Mouse (Mus musculus) hindbrain, embryonic 11.5 days (tissue): ENCODE data around the gene Fkbp2. TPM values are rescaled to one million over a fixed set of nuclear protein-coding genes. Genes with fewer than 3 reads are reported as not detected.

ENCODE experiments used
- ATAC-seq: fragments of 200-750 bp; cut with Nextera tagmentation; 2 replicates; pipeline ENCODE4 v1.8.0; 2017; ENCODE audit warnings: mild to moderate bottlenecking, moderate TSS enrichment, moderate library complexity; ENCODE audit not compliant: low FRiP score
- DNase-seq: peaks from one replicate; pipeline ENCODE4 v3.0.0-alpha.2; 2015; ENCODE audit warnings: low spot score
- H3K27ac ChIP-seq: fragments of 300-500 bp; sonication (generic); 2 replicates; pipeline ENCODE4 v1.5.1; 2014; ENCODE audit warnings: mild to moderate bottlenecking, low read depth, low read length
- H3K27me3 ChIP-seq: fragments of 300-500 bp; sonication (generic); 2 replicates; pipeline ENCODE4 v1.6.1; 2014; ENCODE audit warnings: mild to moderate bottlenecking, low read length, moderate library complexity, mixed read lengths; ENCODE audit not compliant: control insufficient read depth, insufficient read depth
- H3K36me3 ChIP-seq: fragments of 300-500 bp; sonication (generic); 2 replicates; pipeline ENCODE4 v1.6.1; 2014; ENCODE audit warnings: mild to moderate bottlenecking, low read length, moderate library complexity, mixed read lengths; ENCODE audit not compliant: control insufficient read depth, insufficient read depth
- H3K4me1 ChIP-seq: fragments of 300-500 bp; sonication (generic); replicated peaks from 2 replicates; pipeline ENCODE4 v1.6.1; 2014; ENCODE audit warnings: low read length, mixed read lengths; ENCODE audit not compliant: control insufficient read depth, insufficient read depth
- H3K4me2 ChIP-seq: fragments of 300-500 bp; sonication (generic); replicated peaks from 2 replicates; pipeline ENCODE4 v1.6.1; 2014; ENCODE audit warnings: mild to moderate bottlenecking, low read depth, low read length
- H3K4me3 ChIP-seq: fragments of 300-500 bp; sonication (generic); 2 replicates; pipeline ENCODE4 v1.5.1; 2014; ENCODE audit warnings: low read depth, low read length
- H3K9ac ChIP-seq: fragments of 300-500 bp; sonication (generic); 2 replicates; pipeline ENCODE4 v1.6.1; 2014; ENCODE audit warnings: low read depth, low read length
- H3K9me3 ChIP-seq: fragments of 300-500 bp; sonication (generic); 2 replicates; pipeline ENCODE4 v1.6.1; 2016; ENCODE audit warnings: low read length; ENCODE audit not compliant: control insufficient read depth
- WGBS: fragments of 180-500 bp; shearing (Covaris S2); extraction: QIAGEN DNeasy Blood & Tissue Kit; methylation state at CpG from one replicate; pipeline ENCODE4 v1.1.7; 2014; 5-methylcytosine and 5-hydroxymethylcytosine counted together
- polyA plus RNA-seq: library from polyadenylated mRNA; unstranded; fragments of >200 nt; fragmentation: Nextera tagmentation; extraction: Ambion mirVana; gene quantifications from 2 replicates; pipeline ENCODE4 v1.2.1, GENCODE M21; 2014

The Fkbp2 gene
- polyA plus RNA-seq, 1 experiment from 2014 or later, result 79.3 TPM

DNA sequence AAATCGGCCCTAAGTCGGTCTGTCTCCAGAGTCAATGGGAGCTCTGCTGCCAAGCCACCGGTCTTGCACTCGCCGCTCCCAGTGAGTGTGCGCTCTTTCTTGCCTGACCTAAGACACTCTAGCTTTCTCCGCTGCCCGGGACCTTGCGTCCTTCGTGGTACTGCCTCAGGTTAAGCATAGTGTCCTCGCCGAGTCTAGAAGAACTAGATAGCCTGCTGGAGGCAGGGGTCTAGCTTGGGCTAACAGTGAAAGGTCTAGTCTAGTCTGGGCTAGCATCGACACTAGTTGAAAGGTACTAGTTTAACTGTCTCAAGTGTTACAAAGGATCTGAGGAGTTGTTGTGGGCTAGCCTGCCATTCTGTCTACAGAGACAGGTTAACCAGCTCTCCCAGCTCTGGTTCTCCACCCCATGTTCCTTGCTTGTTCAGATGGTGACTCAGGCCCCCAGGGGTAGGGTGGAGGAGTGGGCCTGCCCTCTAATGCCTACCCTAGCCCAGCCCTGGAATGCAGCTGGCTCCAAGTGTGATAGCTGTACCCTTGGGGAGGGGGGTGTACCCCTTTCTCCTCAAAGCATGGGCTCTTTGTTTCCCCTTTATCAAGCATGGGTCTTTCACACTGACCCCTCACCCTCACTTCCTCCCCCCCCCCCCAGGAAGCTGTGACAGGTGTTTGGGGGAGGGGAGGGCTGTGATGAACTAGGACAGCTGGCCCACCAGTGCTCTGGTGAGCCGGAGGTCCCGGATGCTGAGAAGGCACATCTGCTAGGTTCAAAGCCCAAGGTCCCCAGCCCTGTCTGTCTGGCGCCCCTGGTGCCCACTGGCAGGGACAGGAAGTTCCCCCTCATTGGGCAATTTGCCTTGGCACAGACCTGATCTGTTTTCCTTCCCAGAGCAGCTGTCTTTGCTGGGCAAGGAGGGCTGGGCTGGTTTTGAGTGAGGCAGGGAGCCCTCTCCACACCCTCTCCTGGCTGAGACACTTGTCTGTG lies 4.5 kb downstream of the Fkbp2 start, which contains the start of gene Plcb3:
TSS of gene Plcb3 (minus strand) at position 934 of the 985 bp plus-strand sequence.
- peak within 1 kb of the TSS; percentile 91 for H3K4me2 ChIP-seq
- peaks cover 8% of the 10 kb centered on the region for H3K4me1 ChIP-seq
- no peaks in the 10 kb centered on the region for H3K9me3 ChIP-seq
- H3K9ac ChIP-seq, result peak within 1 kb of the TSS; percentile 88
- H3K4me3 ChIP-seq, result peak within 1 kb of the TSS; percentile 88
- H3K27ac ChIP-seq, result peak within 1 kb of the TSS; percentile 93
- H3K27me3 ChIP-seq, result no peaks in the 10 kb centered on the region
- DNase-seq (peak; percentile 82), ATAC-seq (no peak)
- 1% methylated on average over 16 of the region's 16 CpGs for WGBS
- peaks cover 7% of the 10 kb centered on the region; the same call in 1 of the 2 replicates for H3K36me3 ChIP-seq

DNA sequence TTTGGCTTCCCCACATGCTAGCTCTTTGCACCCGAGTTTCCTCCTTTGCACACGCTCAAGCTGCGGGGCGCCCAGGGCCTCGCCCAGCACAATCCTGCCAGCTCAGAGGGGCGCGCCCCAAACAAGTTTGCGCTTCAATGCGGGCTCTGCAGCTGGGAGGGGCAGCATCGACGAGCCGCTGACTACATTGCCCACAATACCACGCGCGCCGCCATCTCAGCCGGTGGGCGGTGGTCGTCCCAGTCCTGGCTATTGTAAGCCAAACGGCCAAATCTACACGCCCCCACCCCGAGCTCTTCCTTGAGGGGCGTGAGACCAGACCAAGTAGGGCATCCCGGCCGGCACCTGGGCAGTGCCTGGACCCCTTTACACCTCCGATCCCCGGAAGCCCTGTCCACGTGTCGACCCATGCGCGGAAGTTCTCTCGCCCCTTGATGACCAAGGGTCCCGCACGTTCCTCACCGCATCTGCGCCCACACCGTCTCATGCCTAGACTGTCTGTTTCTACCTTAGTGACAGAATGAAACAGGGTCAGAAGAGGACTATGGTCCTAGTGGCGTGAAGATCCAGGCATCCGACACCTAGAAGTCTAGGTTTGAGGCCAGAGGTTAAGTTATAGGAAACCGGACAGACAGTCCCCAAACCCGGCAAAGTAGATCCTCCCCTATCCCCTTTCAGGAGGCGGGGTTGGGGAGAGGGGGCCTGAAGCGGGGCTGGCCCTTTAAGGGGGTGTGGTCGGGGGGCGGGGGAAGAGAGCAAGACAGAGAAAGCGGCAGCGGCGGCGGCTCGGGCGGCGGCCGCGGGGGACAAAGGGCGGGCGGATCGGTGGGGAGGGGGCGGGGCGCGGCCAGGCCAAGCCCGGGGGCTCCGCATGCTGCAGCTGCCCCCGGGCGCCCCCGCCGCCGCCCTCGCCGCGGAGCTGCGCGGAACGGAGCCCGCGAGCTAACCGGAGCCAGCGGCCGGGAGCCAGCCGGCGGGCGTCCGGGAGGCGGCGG lies 5.8 kb downstream of the Fkbp2 start, which contains the start of gene Ppp1r14b:
TSS of gene Ppp1r14b (plus strand) at position 758 of the 995 bp plus-strand sequence.
- Histone ChIP-seq H3K4me3 (peak within 1 kb of the TSS; percentile 88), H3K27ac (peak within 1 kb of the TSS; percentile 93), H3K36me3 (peaks cover 7% of the 10 kb centered on the region; the same call in 1 of the 2 replicates), H3K4me2 (peak within 1 kb of the TSS; percentile 91), H3K27me3 (peaks cover 2% of the 10 kb centered on the region), H3K9me3 (no peaks in the 10 kb centered on the region), H3K4me1 (peaks cover 12% of the 10 kb centered on the region), H3K9ac (peak within 1 kb of the TSS; percentile 88)
- under 1% methylated on average over 69 of the region's 84 CpGs for WGBS
- DNase-seq (peak; percentile 92), ATAC-seq (peak; percentile 69)

DNA sequence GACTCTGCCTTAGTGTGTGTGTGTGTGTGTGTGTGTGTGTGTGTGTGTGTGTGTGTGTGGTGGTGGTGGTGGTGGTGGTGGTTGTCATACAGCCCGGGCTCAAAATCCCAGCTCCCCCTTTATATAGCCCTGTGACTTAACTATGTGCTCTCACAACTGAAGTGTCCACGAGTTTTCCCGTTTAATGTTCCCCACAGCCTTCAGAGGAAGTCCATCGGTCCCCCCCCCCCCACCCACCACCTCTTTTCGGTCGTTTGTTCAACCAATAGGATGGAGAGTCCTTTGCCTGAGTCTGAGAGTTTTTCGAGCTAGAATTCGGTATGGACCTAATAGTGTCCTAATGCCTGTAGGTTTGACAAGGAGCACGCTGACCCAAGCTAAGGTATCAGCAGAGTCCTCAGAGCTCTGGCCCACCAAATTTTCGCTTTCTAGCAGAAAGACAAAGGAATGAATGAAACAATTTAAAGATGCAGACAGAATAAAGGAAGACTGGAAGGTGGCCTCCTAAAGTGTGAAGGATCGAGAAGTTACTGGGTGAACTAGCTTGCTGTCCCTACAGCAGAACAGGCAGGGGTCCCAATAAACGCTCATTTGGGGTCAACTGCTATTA lies 6.6 kb downstream of the Fkbp2 start:
- Histone ChIP-seq H3K4me2 (peak overlapping the region; percentile 74), H3K9me3 (no peaks in the 10 kb centered on the region), H3K36me3 (peaks cover 7% of the 10 kb centered on the region; the same call in 1 of the 2 replicates), H3K4me3 (peak overlapping the region; percentile 88), H3K27me3 (peaks cover 8% of the 10 kb centered on the region), H3K4me1 (peaks cover 12% of the 10 kb centered on the region), H3K27ac (0 out of 2 replicates have a peak overlapping the region, but pooled peaks have one; percentile 93), H3K9ac (peak overlapping the region; percentile 88)
- DNase-seq, result no peak
- ATAC-seq, result no peak
- WGBS, result 36% methylated on average over 12 of the region's 12 CpGs

DNA sequence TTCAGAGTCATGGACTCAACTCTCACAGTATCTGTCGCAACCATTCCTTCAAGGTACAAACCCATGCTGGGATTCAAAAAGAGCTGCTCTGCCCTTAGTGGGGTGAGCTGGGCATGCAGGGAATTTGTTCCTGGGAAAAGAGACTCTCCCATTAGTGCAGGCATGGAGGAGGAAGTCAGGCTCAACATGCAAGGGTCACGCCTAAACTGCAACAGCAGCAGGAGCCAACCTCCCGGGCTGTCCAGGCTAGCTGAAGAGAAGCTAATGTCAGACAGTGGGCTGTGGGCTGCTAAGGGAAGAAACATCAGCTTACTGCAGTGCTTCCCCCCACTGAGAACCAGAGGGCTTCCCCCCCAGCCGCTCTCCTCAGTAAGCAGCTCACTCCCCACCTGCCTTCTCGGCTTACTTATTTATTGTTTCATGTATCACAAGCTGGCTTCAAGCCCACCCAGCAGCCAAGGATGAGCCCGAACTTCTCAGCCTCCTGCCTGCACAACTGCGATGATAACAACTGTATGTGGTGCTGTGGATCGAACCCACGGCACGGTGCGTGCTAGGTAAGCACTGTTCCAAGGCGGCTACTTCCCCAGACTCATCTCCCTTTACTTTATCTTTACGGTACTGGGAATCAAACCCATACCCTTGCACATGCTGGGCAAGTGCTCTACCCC lies 7.9 kb downstream of the Fkbp2 start:
- Histone ChIP-seq H3K27me3 (peaks cover 8% of the 10 kb centered on the region), H3K9ac (no peak overlapping the region), H3K9me3 (no peaks in the 10 kb centered on the region), H3K4me2 (no peak overlapping the region), H3K27ac (no peak overlapping the region), H3K4me1 (peaks cover 8% of the 10 kb centered on the region), H3K36me3 (no peaks in the 10 kb centered on the region), H3K4me3 (no peak overlapping the region)
- ATAC-seq (no peak), DNase-seq (no peak)
- 77% methylated on average over 13 of the region's 13 CpGs for WGBS

DNA sequence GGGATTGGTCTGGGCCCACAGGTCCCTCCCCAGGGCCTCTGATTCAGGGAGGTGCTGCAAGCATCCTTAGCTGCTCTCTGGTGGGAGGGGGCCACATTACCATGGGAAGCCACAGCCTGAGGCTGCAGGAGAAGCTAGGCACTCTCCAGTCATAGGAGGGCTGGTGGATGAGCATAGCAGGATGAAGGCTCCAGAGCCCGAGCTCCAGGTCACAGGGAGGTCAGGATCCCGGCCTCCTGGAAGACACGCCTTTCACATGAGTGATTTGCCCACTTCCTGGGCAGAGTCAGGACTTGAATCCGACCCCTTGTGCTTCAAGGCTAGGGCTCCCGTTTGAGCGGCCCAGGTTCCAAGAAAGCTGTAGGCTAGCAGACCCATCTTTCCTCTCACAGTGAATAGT lies 8.7 kb downstream of the Fkbp2 start:
- no peaks in the 10 kb centered on the region for H3K36me3 ChIP-seq
- H3K4me2 ChIP-seq, result no peak overlapping the region
- peaks cover 5% of the 10 kb centered on the region for H3K4me1 ChIP-seq
- no peak overlapping the region for H3K9ac ChIP-seq
- no peak overlapping the region for H3K4me3 ChIP-seq
- ATAC-seq (no peak), DNase-seq (no peak)
- no peaks in the 10 kb centered on the region for H3K9me3 ChIP-seq
- 29% methylated on average over 6 of the region's 6 CpGs for WGBS
- H3K27ac ChIP-seq, result no peak overlapping the region
- H3K27me3 ChIP-seq, result peaks cover 8% of the 10 kb centered on the region

DNA sequence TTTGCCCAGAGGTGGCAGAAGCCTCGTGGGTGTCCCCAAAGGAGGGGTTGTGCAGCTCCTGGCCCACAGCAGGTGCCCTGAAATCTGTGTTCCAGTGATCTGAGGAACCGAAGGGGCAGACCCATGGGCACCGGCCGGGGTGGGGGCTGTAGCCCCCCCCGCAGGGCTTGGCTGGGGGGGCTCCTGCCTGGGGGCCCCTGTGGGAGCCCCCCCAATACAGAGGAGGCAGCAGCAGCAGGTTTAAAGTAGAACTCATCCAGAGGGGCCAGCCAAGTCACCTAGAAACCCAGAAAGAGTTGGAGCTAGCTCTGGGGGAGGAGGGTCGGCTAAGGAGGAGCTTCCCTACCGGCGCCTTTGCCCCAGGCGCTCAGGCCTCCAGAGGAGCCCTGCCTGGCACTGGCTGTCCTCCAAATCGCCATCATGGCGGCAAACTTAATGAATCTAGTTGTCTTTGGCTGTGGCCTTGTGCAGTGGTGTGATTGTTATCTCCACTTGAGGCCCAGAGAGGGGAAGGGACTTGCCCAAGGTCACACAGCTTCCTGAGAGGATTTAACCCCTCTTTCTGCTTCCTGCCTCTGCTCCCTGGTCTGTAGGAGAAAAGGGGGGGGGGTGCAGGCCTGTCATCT lies 9.7 kb downstream of the Fkbp2 start:
- Histone ChIP-seq H3K36me3 (no peaks in the 10 kb centered on the region), H3K9ac (no peak overlapping the region), H3K4me2 (no peak overlapping the region), H3K27ac (no peak overlapping the region), H3K9me3 (no peaks in the 10 kb centered on the region), H3K27me3 (peaks cover 8% of the 10 kb centered on the region), H3K4me3 (no peak overlapping the region), H3K4me1 (peaks cover 5% of the 10 kb centered on the region)
- ATAC-seq, result no peak
- no peak for DNase-seq
- 22% methylated on average over 9 of the region's 11 CpGs for WGBS

DNA sequence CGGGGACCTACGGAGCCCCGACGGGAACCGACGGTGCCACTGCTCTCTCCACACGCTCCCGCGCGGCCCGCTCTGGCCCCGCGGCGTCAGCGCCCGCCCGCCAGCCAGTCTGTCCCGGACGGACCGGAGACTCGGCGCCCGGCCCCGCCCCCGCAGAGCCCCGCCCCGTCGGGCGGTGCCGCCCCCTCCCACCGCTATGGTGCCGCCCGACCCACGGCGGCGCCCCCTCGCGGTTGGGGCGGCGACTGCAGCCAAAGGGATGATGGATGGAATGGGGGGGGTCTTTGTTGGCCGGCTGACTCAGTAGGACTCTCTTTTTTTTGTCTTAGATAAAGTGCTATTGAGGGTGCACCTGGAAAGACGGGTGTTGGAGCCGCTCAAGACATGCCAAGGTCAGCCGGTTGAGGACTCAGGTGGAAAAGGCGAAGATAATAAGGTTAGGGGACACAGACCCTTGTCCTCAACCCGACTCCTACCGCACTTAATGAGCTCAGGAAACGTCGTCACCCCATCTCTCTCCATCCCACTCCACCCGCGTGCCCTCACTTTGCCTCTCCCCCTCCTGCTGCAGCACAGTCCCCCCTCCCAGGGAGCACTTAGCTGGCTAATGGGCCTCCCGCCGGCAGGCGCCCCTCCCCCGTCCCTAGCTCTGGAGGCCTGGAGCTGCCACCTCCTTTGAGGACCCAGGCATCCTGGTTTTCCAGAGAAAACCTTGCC lies 10.5 kb downstream of the Fkbp2 start:
- Histone ChIP-seq H3K4me1 (peaks cover 5% of the 10 kb centered on the region), H3K9me3 (no peaks in the 10 kb centered on the region), H3K36me3 (no peaks in the 10 kb centered on the region), H3K9ac (peak overlapping the region; percentile 61; the same call in 1 of the 2 replicates), H3K4me2 (peak overlapping the region; percentile 54), H3K27ac (no peak overlapping the region), H3K27me3 (peaks cover 8% of the 10 kb centered on the region), H3K4me3 (peak overlapping the region; percentile 38)
- ATAC-seq (peak; percentile 20; the same call in 1 of the 2 replicates), DNase-seq (peak; percentile 77)
- WGBS, result under 1% methylated on average over 38 of the region's 55 CpGs
